Mouse (Mus musculus): Measurements from ENCODE around the gene Smpd2. TPM values are rescaled to one million over a fixed set of nuclear protein-coding genes. Genes with fewer than 3 reads are reported as not detected.

Smpd2 gene
- total RNA-seq, 4 experiments from 2014 or later, result 6.8 to 10.0 (median 9.5) TPM

DNA sequence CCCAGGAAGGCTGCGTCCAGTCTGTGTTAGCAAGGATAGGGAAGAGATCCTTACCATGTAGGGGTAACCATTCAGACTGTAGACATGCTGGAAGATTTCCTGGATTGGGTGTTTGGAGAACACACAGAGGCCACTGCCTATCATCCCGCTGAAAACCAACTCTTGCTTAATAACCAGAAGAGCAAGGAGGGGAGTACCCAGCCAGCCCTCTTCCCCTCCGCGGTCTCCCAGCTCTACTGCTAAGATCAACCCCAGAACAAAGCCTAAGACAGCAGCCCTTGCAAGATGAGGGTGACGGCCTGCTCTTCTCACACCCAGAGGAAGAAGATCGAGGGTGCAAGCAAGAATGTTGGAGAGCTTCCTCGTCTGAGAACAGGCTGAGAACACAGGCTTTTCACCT, 1.3 kb downstream of the Smpd2 start:
- no peak for DNase-seq (ENCODE audit: low spot score in 2 of 2)

DNA sequence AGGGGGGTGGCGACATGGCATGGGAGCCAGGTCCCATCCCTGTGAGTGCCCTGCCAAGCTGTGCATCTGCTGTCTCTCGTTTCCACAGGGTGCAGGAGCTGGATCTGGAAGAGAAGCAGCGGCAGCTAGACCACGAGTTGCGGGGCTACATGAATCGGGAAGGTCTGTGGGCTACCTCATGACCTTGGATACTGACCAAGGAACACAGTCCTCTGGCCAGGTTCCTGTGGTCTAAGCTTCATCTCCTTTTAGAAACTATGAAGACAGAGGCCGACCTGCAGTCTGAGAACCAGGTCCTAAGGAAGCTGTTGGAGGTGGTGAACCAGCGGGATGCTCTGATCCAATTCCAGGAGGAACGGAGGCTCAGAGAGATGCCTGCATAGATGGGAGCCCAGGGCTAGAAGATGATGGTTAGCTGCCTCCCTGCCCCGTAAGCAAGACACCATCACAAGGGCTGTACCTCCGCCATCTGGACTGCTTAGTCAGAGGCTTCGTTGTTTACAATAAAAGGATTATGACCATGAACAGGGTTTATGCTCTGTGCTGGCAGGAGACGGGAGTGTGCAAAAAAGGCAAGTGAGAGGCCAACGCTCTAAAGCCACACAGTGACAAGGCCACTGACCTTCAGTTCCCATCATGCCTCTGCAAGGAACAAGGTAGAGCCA, 3.5 kb downstream of the Smpd2 start:
- no peak for DNase-seq (ENCODE audit: low spot score in 2 of 2)

DNA sequence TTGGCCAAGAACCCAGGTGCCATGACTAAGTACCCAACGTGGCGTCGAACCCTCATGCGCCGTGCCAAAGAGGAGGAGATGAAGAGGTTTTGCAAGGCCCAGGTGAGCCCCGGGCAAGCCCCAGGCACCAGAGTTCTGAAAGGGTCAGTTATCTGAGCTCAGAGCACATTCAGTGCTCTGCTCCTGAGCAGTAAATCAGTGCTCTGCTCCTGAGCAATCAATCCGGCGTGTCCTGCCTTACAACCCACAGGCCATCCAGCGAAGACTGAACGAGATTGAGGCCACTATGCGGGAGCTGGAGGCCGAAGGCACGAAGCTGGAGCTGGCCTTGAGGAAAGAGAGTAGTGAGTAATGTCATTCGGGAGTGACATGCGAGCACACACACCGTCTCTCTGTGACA, 4.4 kb downstream of the Smpd2 start:
- no peak for DNase-seq (ENCODE audit: low spot score in 2 of 2)

DNA sequence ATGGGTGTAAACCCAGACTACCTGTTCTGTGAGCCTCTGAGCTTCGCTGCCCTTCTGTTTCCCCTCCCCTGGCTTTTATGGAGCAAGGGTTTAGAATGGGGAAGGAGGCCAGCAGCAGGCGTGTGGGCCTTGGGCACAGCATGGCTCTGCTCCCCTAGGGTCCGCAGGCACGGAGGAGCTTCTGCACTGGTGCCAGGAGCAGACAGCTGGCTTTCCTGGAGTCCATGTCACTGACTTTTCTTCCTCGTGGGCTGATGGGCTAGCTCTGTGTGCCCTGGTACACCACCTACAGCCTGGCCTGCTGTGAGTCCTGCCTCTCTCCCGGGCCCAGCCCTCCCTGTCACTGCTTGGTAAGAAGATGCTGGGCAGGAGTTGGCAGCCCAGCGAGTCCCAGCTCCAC, 7.7 kb downstream of the Smpd2 start:
- no peak for DNase-seq (ENCODE audit: low spot score in 2 of 2)

DNA sequence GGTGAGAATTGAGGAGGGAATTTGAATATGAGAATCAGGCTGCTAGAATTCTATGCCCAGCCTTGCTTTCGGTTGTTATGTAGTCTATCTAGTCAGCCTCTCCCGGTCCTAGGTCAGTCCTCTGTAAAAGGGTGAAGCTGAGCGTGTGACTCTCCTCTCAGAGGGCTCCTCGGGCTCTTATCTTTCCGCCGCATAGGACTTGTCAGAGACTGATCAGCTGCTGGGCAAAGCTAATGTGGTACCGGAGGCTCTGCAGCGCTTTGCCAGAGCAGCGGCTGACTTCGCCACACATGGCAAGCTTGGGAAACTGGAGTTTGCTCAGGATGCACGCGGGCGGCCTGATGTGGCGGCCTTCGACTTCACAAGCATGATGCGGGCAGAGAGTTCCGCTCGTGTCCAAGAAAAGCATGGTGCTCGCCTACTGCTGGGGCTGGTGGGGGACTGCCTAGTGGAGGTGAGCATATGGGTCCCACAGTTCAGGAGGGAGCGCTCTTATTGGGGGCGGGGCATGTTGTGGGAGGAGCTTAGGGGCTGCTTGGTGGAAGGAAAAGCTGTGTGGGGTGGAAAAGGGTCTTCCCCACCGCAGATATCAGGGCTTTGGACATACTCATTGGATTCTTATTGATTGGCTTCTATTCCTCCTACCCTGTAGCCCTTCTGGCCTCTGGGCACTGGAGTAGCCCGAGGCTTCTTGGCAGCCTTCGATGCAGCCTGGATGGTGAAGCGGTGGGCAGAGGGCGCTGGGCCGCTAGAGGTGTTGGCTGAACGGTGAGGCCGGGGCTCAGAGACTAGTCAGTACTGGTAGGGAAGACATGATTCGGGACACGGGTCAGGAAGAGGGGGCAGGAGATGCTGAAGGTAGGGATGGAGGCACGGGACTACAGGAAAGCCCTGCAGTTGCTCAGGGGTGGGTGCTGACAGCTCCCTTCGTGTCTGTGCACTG, 9.0 kb downstream of the Smpd2 start:
- DNase-seq (ENCODE audit: low spot score in 2 of 2), result no peak

DNA sequence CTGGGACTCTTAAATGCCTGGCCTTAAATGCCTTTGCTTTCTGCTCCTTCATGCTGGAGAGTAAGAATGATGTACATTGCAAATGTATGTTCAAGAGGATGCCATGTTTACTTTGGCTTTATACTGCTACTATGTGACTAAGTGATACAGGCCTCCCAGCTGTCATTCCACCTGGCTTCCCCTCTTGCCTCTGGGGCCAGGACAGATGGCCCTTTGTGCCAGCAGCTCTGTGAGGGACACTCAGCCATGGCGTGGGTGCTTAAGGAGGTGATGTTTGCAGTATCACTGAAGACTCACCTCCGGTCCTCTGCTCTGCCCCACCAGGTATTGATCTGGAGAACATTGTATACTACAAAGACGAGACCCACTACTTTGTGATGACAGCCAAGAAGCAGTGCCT, 10.2 kb downstream of the Smpd2 start:
- DNase-seq (ENCODE audit: low spot score in 2 of 2), result no peak

DNA sequence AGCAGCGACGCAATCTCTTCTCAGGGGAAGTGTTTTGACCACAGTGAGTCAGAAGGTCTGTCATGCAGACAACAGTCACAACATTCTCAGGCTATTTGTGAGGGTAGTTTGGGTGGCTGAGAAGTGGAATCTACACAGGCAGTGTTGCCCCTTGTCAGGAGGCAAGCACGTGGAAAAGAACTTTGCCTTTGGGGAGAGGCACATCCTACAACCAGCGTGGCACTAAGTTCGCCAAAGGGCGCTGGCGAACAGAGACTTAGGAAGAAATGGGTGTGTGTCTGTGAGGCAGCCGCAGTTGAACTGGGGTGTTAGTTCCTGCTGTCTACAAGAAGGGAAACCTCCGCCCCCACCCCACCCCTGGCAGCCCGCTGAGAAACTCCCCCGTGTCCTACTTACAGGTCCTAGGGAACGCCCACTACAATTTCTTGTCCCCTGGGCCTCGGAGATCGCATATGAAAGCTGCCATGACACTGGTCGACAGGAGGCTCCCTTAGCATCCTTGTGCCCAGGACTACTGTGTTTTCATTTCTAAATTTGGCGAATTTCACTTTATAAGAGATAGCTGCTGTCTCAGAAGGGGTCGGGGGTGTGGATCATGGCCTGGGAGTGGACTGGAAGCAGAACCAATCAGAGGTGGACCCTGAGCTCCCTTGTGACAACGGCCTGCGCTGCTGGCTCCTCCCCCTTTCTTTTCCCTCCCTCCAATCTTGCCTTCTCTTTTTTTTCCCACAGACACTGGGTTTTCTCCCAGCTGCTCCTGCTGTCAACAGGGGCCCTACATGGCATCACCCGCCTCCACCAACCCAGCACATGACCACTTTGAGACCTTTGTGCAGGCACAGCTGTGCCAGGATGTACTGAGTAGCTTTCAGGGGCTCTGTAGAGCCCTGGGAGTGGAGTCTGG, 12.6 kb downstream of the Smpd2 start:
- peak; percentile 65 to 73 for DNase-seq (ENCODE audit: low spot score in 2 of 2)

DNA sequence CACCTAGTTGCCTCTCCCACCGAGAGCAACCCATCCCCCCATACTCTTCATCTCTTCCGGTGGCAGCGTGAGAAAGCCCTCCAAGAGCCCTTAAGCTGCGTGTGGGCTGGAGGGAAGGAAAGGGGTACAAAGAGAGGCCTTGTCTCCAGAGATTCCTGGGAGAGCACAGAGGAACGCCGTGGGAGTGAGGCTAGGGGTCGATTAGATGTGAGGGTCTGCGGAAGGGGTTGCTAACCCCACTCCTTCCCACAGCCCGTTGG, 13.2 kb downstream of the Smpd2 start:
- no peak for DNase-seq (ENCODE audit: low spot score in 2 of 2)

DNA sequence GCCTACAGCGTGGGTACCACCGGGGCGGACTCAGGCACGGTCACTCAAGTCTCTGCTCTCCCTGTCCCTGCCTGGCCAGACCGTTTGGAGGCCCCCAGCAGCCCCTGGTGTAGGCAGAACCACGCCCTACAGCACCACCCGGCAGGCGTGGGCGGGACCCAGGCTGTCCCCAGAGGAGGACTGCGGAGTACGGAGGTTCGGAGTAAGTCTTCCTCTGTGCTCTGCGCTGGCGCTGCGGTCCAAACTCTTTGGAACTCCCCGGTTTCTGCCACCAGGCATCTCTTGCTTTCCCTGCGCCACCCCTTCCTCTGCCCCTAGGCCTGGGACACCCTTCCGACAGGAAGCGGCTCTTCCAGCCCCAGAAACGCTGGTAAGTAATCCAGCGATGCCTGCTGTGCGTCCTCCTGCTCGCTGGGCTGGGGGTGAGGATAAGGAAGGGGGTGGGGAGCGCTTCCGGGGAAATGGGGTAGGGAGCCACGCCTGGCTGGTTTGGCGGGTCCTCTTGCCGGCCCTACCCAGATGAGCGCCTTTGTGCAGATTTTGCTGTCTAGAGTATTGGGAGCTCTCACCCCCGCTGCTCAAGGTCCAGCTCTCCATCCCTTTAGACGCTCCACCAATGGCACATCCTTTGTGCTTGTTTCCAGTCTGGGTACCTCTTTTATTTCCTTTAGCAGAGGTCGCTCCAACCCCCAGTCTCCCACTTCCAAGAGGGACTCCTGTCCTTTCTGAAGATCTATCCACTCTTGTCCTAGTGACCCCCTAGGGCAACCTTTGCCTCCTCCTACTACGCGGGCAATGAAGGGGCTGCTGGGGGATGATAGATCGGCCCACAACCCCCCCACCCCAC, 13.8 kb downstream of the Smpd2 start, which contains the start of gene Mical1:
Gene Mical1 (plus strand): TSS at position 144 of the 847 bp plus-strand sequence.
- peak; percentile 50 to 55 for DNase-seq (ENCODE audit: low spot score in 2 of 2)

DNA sequence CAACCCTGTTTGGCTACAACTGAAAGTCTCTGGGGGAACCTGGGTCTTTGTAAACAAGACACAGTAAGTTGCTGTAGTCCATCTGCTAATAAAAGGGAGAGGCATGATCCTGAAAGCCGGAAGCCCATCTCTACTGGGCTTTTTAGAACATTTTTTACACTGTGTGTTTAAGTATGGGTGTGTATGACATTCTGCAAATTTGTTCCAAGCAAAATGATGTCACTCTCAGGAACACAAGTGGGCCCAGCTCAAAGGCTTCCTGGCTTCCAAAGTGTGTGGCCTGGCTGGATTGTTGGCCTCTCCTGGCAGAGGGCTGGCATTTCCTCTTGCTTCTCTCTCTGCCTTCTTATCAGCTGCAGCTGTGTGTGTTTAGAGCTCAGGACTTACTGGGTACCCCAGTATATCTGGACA, 15.2 kb downstream of the Smpd2 start:
- DNase-seq (ENCODE audit: low spot score in 2 of 2), result no peak

DNA sequence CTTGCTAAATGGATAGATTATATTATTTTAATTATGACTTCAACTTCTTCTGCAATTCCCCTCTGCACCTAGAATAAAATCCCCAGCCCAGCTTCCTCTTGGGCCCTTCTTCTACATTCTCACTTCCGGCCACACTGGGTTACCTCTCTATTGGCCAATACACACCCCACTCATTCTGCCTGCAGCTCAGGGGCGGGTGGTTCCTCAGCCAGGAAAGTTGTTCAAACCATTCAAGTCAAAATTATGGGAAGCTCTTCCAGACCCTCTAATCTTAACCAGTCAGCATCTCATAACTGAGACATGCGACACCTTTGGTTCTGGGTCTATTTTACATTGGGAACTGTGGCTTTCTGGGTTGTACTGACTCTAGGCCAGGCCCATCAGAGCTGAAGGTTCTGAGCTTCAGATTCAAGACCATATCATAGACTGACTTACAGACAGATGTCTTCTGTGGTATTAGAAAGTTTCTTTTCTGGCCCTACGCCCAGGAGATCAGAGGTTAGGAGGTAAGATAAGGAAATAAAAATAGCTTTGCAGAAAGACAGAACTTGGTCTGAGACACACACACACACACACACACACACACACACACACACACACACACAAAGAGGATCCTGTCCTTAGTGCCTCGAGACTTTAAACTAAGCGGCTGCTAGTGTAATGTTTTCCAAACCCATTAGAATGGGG, 16.2 kb downstream of the Smpd2 start:
- DNase-seq (ENCODE audit: low spot score in 2 of 2), result no peak

DNA sequence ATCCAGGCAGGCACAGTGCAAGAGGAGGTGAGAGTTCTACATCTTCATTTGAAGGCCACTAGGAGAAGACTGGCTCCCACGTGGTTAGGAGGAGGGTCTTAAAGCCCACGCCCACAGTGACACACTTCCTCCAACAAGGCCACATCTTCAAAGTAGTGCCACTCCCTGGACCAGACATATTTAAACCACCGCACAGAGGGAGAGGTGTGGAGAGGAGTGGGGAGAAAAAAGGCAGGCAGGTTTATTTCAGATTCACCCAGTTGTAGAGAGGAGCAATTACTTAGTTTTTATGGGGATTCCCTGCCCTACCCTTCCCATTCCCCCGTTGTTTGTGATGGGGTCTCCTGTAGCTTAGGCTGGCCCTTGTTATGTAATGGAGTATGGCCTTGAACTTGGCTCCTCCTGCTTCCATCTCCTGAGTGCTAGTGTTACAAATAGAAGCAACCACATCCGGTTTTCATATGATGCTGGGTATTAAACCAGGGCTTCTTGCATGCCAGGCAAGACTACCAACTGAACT, 17.1 kb downstream of the Smpd2 start:
- no peak for DNase-seq (ENCODE audit: low spot score in 2 of 2)

DNA sequence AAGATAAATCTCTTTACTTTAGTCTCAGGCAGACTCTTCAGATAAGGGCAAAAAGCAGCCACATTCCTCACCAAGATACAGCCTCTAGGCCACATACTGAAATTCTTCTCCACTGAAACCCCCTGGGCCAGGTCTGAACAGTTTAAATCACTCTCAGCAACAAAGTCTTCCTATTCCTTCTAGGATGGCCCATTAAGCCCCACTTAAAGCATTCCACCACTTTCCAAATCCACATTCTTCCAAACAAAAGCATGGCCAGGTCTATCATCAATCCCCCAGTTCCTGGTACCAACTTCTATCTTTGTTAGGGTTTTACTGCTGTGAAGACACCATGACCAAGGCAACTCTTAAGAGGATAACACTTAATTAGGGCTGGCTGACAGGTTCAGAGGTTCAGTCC, 17.6 kb downstream of the Smpd2 start:
- DNase-seq (ENCODE audit: low spot score in 2 of 2), result no peak

DNA sequence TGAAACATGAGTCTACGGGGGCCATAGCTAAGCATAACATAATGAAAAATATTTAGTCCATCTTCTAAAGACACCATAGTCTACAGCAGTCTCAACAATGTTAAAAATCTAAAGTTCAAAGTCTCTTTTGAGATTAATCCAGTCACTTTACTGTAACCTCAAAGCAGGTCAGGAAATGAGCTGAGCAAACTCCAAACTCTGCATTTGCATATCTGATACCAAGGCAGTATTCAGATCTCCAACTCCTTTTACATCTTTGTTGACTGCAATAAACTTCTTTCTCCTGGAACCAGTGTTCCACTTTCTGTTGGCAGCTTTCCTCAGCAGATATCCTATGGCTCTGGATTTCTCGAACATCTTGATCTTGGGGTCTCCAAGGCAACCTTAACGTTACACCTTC, 19.5 kb downstream of the Smpd2 start:
- no peak for DNase-seq (ENCODE audit: low spot score in 2 of 2)

DNA sequence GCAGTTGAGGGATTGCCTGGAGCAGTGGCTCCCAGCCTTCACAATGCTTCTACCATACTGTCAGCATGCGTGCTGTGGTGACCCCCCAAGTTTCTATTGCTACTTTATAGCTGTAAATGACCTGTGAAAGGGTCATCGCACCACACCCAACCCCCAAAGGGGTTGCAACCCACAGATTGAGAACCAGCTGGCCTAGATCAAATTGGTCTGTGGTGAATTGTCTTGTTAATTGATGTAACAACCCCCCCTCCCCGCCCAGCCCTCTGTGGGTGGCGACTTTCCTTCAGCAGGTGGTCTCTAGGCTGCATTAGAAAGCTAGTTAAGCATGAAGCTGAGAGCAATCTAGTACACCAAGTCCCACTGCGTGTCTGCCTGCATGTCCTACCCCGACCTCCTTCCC, 22.8 kb downstream of the Smpd2 start:
- no peak for DNase-seq (ENCODE audit: low spot score in 2 of 2)

DNA sequence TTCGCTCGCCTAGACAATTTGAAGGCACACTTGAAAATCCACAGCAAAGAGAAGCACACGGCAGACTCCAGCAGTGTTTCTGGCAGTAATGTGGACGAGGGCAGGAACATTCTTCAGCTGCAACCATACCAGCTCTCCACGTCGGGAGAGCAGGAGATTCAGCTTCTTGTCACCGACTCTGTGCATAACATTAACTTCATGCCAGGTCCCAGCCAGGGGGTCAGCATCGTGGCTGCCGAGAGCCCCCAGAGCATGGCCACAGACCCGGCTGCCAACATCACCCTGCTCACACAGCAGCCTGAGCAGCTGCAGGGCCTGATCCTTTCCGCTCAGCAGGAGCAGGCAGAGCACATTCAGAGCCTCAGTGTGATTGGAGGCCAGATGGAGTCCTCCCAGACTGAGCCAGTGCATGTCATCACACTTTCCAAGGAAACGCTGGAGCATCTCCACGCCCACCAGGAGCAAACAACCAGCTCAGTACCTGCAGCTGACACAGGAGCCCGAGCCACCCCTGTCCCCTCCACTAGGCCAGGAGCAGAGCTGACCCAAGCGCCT, 25.7 kb downstream of the Smpd2 start:
- DNase-seq (ENCODE audit: low spot score in 2 of 2), result no peak

DNA sequence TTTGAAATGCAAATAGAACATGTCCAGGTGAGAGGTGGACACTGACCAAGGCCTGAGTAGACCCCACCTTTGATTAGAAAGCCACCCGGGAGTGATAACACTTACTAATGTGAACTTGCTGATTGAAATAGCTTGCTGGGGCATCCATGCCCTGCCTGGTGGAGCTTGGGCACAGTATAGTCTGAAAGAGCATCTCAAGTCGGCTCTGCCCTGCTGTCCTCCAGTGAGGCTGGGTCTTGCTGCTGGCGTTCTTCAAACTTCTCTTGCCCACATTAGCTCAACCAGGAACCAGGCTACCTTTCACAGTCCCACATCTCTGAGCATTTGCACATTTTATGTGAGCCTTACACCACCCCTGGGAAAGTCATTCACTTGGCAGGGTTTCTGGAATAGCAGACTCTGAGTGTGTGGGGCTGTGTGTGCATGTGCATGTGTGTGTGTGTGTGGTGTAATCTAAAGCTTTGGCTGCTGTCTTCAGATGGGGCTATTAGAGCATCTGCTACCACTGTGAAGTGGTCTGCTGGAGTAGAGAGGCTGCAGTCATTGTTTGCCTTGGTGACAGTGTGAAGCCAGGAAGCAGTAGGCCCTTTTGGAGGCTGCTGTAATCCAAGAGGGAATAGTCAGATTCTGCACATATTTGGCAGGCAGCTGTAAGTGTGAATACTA, 29.0 kb downstream of the Smpd2 start:
- no peak for DNase-seq (ENCODE audit: low spot score in 2 of 2)

DNA sequence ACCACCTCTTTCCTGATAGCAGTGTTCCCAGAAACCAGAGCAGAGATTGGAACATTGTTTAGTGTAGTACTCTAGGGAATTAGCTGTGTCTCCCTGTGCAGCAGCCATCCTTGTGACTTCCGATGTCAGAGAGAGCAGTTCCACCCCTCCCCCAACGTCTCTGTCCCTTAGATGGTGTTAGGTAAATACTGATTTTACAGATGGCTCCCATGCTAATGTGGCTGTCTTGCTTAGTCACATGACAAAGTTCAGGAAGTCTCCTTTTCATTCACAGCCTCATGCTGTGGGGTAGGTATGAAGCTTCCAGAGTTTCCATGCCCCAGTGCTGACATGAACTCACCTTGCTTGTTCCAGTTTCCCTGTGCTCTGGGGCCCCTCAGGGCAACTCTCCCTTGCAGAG, 29.7 kb downstream of the Smpd2 start:
- DNase-seq (ENCODE audit: low spot score in 2 of 2), result no peak

DNA sequence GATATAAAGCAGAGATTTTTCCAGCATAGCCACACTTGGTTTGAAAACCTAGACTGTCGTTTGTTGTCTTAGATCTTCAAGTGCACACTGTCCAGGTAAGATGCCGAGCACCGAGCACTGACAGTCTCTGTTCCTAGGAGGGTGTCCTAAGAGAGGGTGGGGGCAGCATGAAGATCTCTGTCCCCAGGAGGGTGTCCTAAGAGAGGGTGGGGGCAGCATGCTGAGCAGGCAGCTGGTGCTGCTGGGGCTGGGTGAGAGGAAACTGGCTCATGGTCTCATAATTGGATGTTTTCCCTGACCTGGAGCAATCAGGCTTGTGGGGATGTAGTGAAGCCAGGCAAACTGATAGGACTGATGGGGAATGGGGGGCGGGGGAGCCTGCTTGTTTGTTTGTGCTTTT, 30.2 kb downstream of the Smpd2 start:
- DNase-seq (ENCODE audit: low spot score in 2 of 2), result no peak
